Mouse (Mus musculus): ENCODE measurements at regions not wholly inside any gene's neighbourhood (a gene's known extent, or its start where the extent isn't known, plus 50 kb on each side); places are given as distances from the start of the nearest gene placed in this dataset.
A peak's percentile ranks its signal among the peaks of the same experiment; 100 is the strongest.

GRCm38 (mm10) chr9:32815473-32815872 is 179.5 kb downstream of the Ets1 start:
- no peak for ATAC-seq (ENCODE audit: low TSS enrichment)

- ATAC-seq (ENCODE audit: low TSS enrichment) = no peak
These were observed 180.8 kb downstream of the Ets1 start for GRCm38 (mm10) chr9:32816649-32817425.

GRCm38 (mm10) chr9:32817442-32818358 is 181.7 kb downstream of the Ets1 start:
- ATAC-seq (ENCODE audit: low TSS enrichment) = no peak

GRCm38 (mm10) chr9:32823439-32824133 is 187.6 kb downstream of the Ets1 start:
- no peak for ATAC-seq (ENCODE audit: low TSS enrichment)

- ATAC-seq (ENCODE audit: low TSS enrichment) = no peak
These were observed 188.1 kb downstream of the Ets1 start for GRCm38 (mm10) chr9:32824134-32824531.

- ATAC-seq (ENCODE audit: low TSS enrichment) = no peak
These were observed 194.4 kb downstream of the Ets1 start for GRCm38 (mm10) chr9:32830268-32830891.

GRCm38 (mm10) chr9:32833373-32833772 is 197.4 kb downstream of the Ets1 start:
- ATAC-seq (ENCODE audit: low TSS enrichment) = no peak

GRCm38 (mm10) chr9:32834751-32835625 is 199.0 kb downstream of the Ets1 start:
- no peak for ATAC-seq (ENCODE audit: low TSS enrichment)

- no peak for ATAC-seq (ENCODE audit: low TSS enrichment)
These were observed 199.6 kb downstream of the Ets1 start for GRCm38 (mm10) chr9:32835626-32835971.

GRCm38 (mm10) chr9:32836371-32836770 is 200.3 kb downstream of the Ets1 start:
- ATAC-seq (ENCODE audit: low TSS enrichment) = peak; percentile 57; the same call in 1 of the 2 replicates

GRCm38 (mm10) chr9:32847361-32847760 is 211.3 kb downstream of the Ets1 start:
- ATAC-seq (ENCODE audit: low TSS enrichment) = no peak

- no peak for ATAC-seq (ENCODE audit: low TSS enrichment)
These were observed 216.3 kb downstream of the Ets1 start for GRCm38 (mm10) chr9:32852282-32852681.

GRCm38 (mm10) chr9:32863286-32863685 is 227.3 kb downstream of the Ets1 start:
- no peak for ATAC-seq (ENCODE audit: low TSS enrichment)

- ATAC-seq (ENCODE audit: low TSS enrichment) = no peak
These were observed 232.9 kb downstream of the Ets1 start for GRCm38 (mm10) chr9:32868936-32869335.

- no peak for ATAC-seq (ENCODE audit: low TSS enrichment)
These were observed 238.4 kb downstream of the Ets1 start for GRCm38 (mm10) chr9:32874306-32874875.

GRCm38 (mm10) chr9:32882819-32883587 is 247.0 kb downstream of the Ets1 start:
- no peak for ATAC-seq (ENCODE audit: low TSS enrichment)

GRCm38 (mm10) chr9:32886008-32886650 is 250.1 kb downstream of the Ets1 start:
- no peak for ATAC-seq (ENCODE audit: low TSS enrichment)

- ATAC-seq (ENCODE audit: low TSS enrichment) = no peak
These were observed 263.8 kb downstream of the Ets1 start for GRCm38 (mm10) chr9:32899801-32900200.

GRCm38 (mm10) chr9:32901287-32901686 is 265.3 kb downstream of the Ets1 start:
- ATAC-seq (ENCODE audit: low TSS enrichment) = no peak
